Mouse (Mus musculus) MEL (cell line): ENCODE results near the gene Hs1bp3. TPM values are rescaled to one million over a fixed set of nuclear protein-coding genes. Genes with fewer than 3 reads are reported as not detected.

Experiments used
- DNase-seq: peaks from one replicate; pipeline ENCODE4 v3.0.0; 2011; ENCODE audit warnings: low read depth, low spot score
- H3K27ac ChIP-seq: 2 replicates; pipeline ENCODE4 v1.5.1; 2012; ENCODE audit warnings: low read depth, mild to moderate bottlenecking, control low read depth, low read length, moderate library complexity; ENCODE audit not compliant: control insufficient read depth
- H3K27me3 ChIP-seq, 2 experiments: fragments of 150-350 bp in 1 of 2; sonication (generic) in 1 of 2; 2 replicates each; pipeline ENCODE4 v1.6.1; 2012; ENCODE audit warnings: low read length in 2 of 2, mild to moderate bottlenecking in 2 of 2, improper control_type of control experiment in 1 of 2, moderate library complexity in 1 of 2; ENCODE audit not compliant: insufficient read depth in 2 of 2, control insufficient read depth in 1 of 2
- H3K36me3 ChIP-seq, 2 experiments: 2 replicates each; pipeline ENCODE4 v1.6.1; 2012 to 2014; ENCODE audit warnings: low read length in 2 of 2, improper control_type of control experiment in 1 of 2, inconsistent platforms in 1 of 2, mild to moderate bottlenecking in 1 of 2; ENCODE audit not compliant: insufficient read depth in 2 of 2, control insufficient read depth in 1 of 2
- H3K4me1 ChIP-seq, 2 experiments: fragments of 150-350 bp in 1 of 2; sonication (generic) in 1 of 2; 2 replicates each; pipeline ENCODE4 v1.6.1; 2012; ENCODE audit warnings: low read length in 2 of 2, improper control_type of control experiment in 1 of 2, mild to moderate bottlenecking in 1 of 2; ENCODE audit not compliant: insufficient read depth in 2 of 2, control insufficient read depth in 1 of 2
- H3K4me3 ChIP-seq, 2 experiments: fragments of 150-350 bp in 1 of 2; sonication (generic) in 1 of 2; 2 replicates each; pipeline ENCODE4 v1.5.1; 2012; ENCODE audit warnings: low read depth in 2 of 2, low read length in 2 of 2, mild to moderate bottlenecking in 2 of 2, moderate library complexity in 2 of 2, control low read depth in 1 of 2, improper control_type of control experiment in 1 of 2; ENCODE audit not compliant: control insufficient read depth in 1 of 2, insufficient read depth in 1 of 2
- H3K79me2 ChIP-seq: 2 replicates; pipeline ENCODE4 v1.6.1; 2012; ENCODE audit warnings: mild to moderate bottlenecking, low read length, moderate library complexity; ENCODE audit not compliant: control insufficient read depth, poor library complexity, insufficient read depth
- H3K9ac ChIP-seq: 2 replicates; pipeline ENCODE4 v1.6.1; 2012; ENCODE audit warnings: low read depth, mild to moderate bottlenecking, control low read depth, low read length, moderate library complexity; ENCODE audit not compliant: control insufficient read depth, poor library complexity, severe bottlenecking
- H3K9me3 ChIP-seq: fragments of 150-350 bp; sonication (generic); replicated peaks from 2 replicates; pipeline ENCODE4 v1.6.1; 2012; ENCODE audit warnings: mild to moderate bottlenecking, low read length, improper control_type of control experiment, moderate library complexity; ENCODE audit not compliant: insufficient read depth
- CHD2 ChIP-seq: IDR thresholded peaks from 2 replicates; pipeline ENCODE4 v1.6.1; 2011; ENCODE audit warnings: low read length, improper control_type of control experiment
- CTCF ChIP-seq, 3 experiments: IDR thresholded peaks in 2 of 3; conservative IDR thresholded peaks in 1 of 3; 2 replicates each; pipeline ENCODE4 v1.5.1; 2011 to 2012; ENCODE audit warnings: low read length in 3 of 3, low read depth in 2 of 3, mild to moderate bottlenecking in 2 of 3, improper control_type of control experiment in 1 of 3, inconsistent platforms in 1 of 3, mixed read lengths in 1 of 3, moderate library complexity in 1 of 3; ENCODE audit not compliant: control insufficient read depth in 1 of 3, insufficient read depth in 1 of 3, poor library complexity in 1 of 3, severe bottlenecking in 1 of 3
- E2F4 ChIP-seq: IDR thresholded peaks from 2 replicates; pipeline ENCODE4 v1.6.1; 2011; ENCODE audit warnings: low read depth, low read length, improper control_type of control experiment, borderline replicate concordance
- GATA1 ChIP-seq: IDR thresholded peaks from 2 replicates; pipeline ENCODE4 v1.6.1; 2011; ENCODE audit warnings: low read depth, low read length, improper control_type of control experiment
- JUND ChIP-seq: IDR thresholded peaks from 2 replicates; pipeline ENCODE4 v1.6.1; 2011; ENCODE audit warnings: low read depth, mild to moderate bottlenecking, improper control_type of control experiment, low read length
- MAX ChIP-seq: IDR thresholded peaks from 2 replicates; pipeline ENCODE4 v1.6.1; 2011; ENCODE audit warnings: low read length, improper control_type of control experiment
- MAZ ChIP-seq: IDR thresholded peaks from 2 replicates; pipeline ENCODE4 v1.6.1; 2012; ENCODE audit warnings: low read depth, mild to moderate bottlenecking, inconsistent platforms, low read length, improper control_type of control experiment
- MYB ChIP-seq: IDR thresholded peaks from 2 replicates; pipeline ENCODE4 v1.6.1; 2011; ENCODE audit warnings: mild to moderate bottlenecking, low read depth, low read length, improper control_type of control experiment
- MYC ChIP-seq: IDR thresholded peaks from 2 replicates; pipeline ENCODE4 v1.6.1; 2011; ENCODE audit warnings: low read depth, mild to moderate bottlenecking, low read length, improper control_type of control experiment, moderate library complexity
- POLR2AphosphoS2 ChIP-seq: IDR thresholded peaks from 2 replicates; pipeline ENCODE4 v1.6.1; 2011; ENCODE audit warnings: low read length, improper control_type of control experiment
- RAD21 ChIP-seq: IDR thresholded peaks from 2 replicates; pipeline ENCODE4 v1.6.1; 2011; ENCODE audit warnings: mild to moderate bottlenecking, low read depth, low read length, improper control_type of control experiment
- SMC3 ChIP-seq: IDR thresholded peaks from 2 replicates; pipeline ENCODE4 v1.6.1; 2011; ENCODE audit warnings: low read depth, low read length, improper control_type of control experiment
- USF2 ChIP-seq, 2 experiments: IDR thresholded peaks; 2 replicates each; pipeline ENCODE4 v1.6.1; 2011 to 2012; ENCODE audit warnings: improper control_type of control experiment in 2 of 2, low read length in 2 of 2, borderline replicate concordance in 1 of 2, inconsistent platforms in 1 of 2, low read depth in 1 of 2, mild to moderate bottlenecking in 1 of 2; ENCODE audit not compliant: insufficient read depth in 1 of 2
- ZC3H11A ChIP-seq: IDR thresholded peaks from 2 replicates; pipeline ENCODE4 v1.6.1; 2012; ENCODE audit warnings: low read depth, mild to moderate bottlenecking, inconsistent platforms, low read length, improper control_type of control experiment
- polyA plus RNA-seq, 2 experiments: library from polyadenylated mRNA; stranded (reverse) in 1 of 2; unstranded in 1 of 2; fragments of >175 nt in 1 of 2; fragments of >200 nt in 1 of 2; gene quantifications; 2 replicates each; pipeline versions ENCODE4 v1.2.1 to v1.2.4; 2012; ENCODE audit warnings: low replicate concordance in 2 of 2, low read depth in 1 of 2; ENCODE audit not compliant: insufficient read length in 2 of 2, insufficient read depth in 1 of 2, missing spikeins in 1 of 2
- total RNA-seq: library from RNA; depleted of rRNA; stranded (reverse); fragments of 300-350 nt; gene quantifications from 2 replicates; pipeline ENCODE4 v1.2.3, GENCODE M21; 2012

Hs1bp3 gene
- total and polyA plus RNA-seq, 3 experiments, result 4.7 to 17.4 TPM; not detected in 1

- Histone ChIP-seq H3K4me1 (no peaks in the 10 kb centered on the region), H3K27me3 (no peaks in the 10 kb centered on the region), H3K36me3 (no peaks in the 10 kb centered on the region), H3K27ac (no peak overlapping the region), H3K9ac (no peak overlapping the region), H3K79me2 (no peaks in the 10 kb centered on the region), H3K4me3 (no peak overlapping the region), H3K9me3 (no peaks in the 10 kb centered on the region)
- TF ChIP-seq CTCF (IDR thresholded peaks at IDR 0.05 in 2 of 3, conservative IDR thresholded peaks at IDR 0.05 in 1 of 3; ENCODE audit: control insufficient read depth in 1 of 3, insufficient read depth in 1 of 3, low read depth in 2 of 3, low read length in 3 of 3, poor library complexity in 1 of 3, severe bottlenecking in 1 of 3) (peak; percentile 69 to 97 (median 94)), MYB (no peak), ZC3H11A (peak; percentile 59), POLR2AphosphoS2 (no peak), SMC3 (peak; percentile 85), RAD21 (peak; percentile 87), MAZ (0 out of 2 replicates have a peak, but pooled peaks have one; percentile 30)
- peak; percentile 82 for DNase-seq
Observed at GRCm38 (mm10) chr12:8326825-8327674, 13.8 kb downstream of the Hs1bp3 start.

- Histone ChIP-seq H3K9ac (no peak overlapping the region), H3K27me3 (no peaks in the 10 kb centered on the region), H3K4me3 (no peak overlapping the region), H3K27ac (no peak overlapping the region), H3K4me1 (no peaks in the 10 kb centered on the region), H3K9me3 (no peaks in the 10 kb centered on the region), H3K36me3 (no peaks in the 10 kb centered on the region), H3K79me2 (no peaks in the 10 kb centered on the region)
- DNase-seq, result no peak
- no peak for TF ChIP-seq MAZ
- no peak for TF ChIP-seq GATA1
- TF ChIP-seq JUND, result no peak
- no peak for TF ChIP-seq ZC3H11A
- no peak for TF ChIP-seq CHD2
- TF ChIP-seq E2F4, result no peak
Observed at GRCm38 (mm10) chr12:8327675-8328053, 14.4 kb downstream of the Hs1bp3 start.

- no peaks in the 10 kb centered on the region for H3K4me1 ChIP-seq
Observed at GRCm38 (mm10) chr12:8329236-8329635, 16.0 kb downstream of the Hs1bp3 start.

More at GRCm38 (mm10) chr12:8329236-8329635, 16.0 kb downstream of the Hs1bp3 start:
- Histone ChIP-seq H3K79me2 (no peaks in the 10 kb centered on the region), H3K36me3 (no peaks in the 10 kb centered on the region), H3K9ac (no peak overlapping the region), H3K4me3 (no peak overlapping the region)
- no peak for DNase-seq
- TF ChIP-seq GATA1 (no peak), CTCF (IDR thresholded peaks at IDR 0.05 in 2 of 3, conservative IDR thresholded peaks at IDR 0.05 in 1 of 3; ENCODE audit: control insufficient read depth in 1 of 3, insufficient read depth in 1 of 3, low read depth in 2 of 3, low read length in 3 of 3, poor library complexity in 1 of 3, severe bottlenecking in 1 of 3) (no peak), MAX (no peak), MYC (no peak), USF2 (IDR thresholded peaks at IDR 0.05; ENCODE audit: borderline replicate concordance in 1 of 2, insufficient read depth in 1 of 2, low read depth in 1 of 2, low read length in 2 of 2) (no peak)
- TF ChIP-seq, all 39 proteins: peak for 0
- no peaks in the 10 kb centered on the region for H3K27me3 ChIP-seq
- no peaks in the 10 kb centered on the region for H3K9me3 ChIP-seq
- H3K27ac ChIP-seq, result no peak overlapping the region
